Mouse (Mus musculus) liver, adult 2 months (tissue): Measurements from ENCODE around the gene Pml.

ENCODE experiments used
- CTCF ChIP-seq: fragments of 200-500 bp; IDR thresholded peaks from 2 replicates; pipeline ENCODE4 v1.5.1; 2011; ENCODE audit warnings: low read depth, low read length, control low read depth
- POLR2A ChIP-seq: fragments of 200-500 bp; IDR thresholded peaks from 2 replicates; pipeline ENCODE4 v1.6.1; 2011; ENCODE audit warnings: low read length, control low read depth; ENCODE audit not compliant: insufficient read depth; ENCODE audit errors: extremely low read depth

GRCm38 (mm10) chr9:58195671-58196070 lies 53.9 kb downstream of the Pml start:
- TF ChIP-seq POLR2A = no peak
- no peak for TF ChIP-seq CTCF
